Mouse (Mus musculus) thymus, postnatal 36 days (tissue): ENCODE measurements at regions not wholly inside any gene's neighbourhood (a gene's known extent, or its start where the extent isn't known, plus 50 kb on each side); places are given as distances from the start of the nearest gene placed in this dataset.

Experiments
- DNase-seq, 2 experiments: peaks; one replicate each; pipeline ENCODE4 v3.0.0; 2022; ENCODE audit warnings: mixed read lengths in 2 of 2

DNA sequence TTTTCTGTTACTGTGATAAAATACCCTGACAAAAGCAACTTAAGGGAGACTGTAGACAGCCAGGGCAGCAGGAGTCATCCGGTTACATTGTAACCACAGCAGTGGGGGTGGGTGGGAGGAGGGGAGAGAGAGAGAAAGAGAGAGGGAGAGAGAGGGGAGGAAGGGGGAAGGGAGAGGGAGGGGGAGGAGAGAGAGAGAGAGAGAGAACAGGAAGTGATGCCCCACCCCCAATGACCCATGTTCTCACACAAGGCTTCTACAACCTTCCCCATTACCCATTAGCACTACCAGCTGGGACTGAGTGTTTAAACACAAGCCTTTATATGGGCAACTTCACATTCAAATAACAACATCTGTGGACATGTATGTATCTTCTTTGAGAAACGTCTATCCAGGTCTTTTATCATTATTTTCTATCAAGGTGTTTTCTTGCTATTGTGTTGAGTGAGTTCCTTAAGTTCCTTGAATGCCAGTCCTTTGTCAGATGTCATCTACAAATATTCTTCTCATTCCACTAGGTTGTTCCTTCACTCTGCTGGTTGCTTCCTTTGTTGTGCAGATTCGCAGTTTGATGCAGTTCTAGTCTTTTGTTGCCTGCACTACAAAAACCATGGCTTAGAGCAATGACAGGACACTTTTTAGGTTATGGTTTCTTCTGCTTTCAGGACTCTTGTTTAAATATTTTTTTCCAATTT, 274.7 kb upstream of the Ddx18 start:
- peak in 1 of 2 experiments; percentile 22 for DNase-seq

DNA sequence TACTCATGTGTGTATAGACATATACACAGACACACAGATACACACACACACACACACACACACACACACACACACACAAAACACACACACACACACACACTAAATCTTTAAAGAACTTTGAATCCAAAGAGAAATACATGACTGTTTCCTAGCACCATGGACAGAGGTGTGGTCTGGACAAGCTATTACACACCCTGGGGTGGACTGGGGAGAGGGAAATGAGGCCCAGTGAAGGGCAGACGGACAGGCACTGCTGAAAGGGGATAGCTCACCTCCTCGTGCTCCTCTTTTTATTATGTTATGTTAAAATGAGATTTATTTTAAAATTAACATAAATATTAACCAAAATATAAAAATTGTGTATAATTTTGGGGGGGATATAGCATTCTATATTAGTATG, 265.8 kb upstream of the Ddx18 start:
- no peak for DNase-seq

DNA sequence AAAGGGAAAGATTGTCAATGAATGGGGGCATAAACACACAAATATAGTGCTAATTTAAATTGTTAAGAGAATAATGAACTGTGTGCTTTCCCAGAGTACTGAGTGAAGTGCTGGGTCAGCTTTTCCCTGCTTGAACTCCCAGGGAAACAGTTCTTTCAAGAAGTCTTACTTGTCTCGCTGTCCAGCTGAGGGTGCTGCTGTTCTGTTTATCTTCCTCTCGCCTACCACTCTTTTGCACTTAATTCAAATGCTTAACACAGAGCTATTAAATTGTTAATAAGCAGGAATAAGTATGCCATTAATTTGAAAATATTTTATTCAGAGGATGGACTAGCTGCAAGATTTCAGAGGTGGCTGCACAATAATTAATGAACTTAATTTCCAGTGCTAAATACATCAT, 262.5 kb upstream of the Ddx18 start:
- no peak for DNase-seq

DNA sequence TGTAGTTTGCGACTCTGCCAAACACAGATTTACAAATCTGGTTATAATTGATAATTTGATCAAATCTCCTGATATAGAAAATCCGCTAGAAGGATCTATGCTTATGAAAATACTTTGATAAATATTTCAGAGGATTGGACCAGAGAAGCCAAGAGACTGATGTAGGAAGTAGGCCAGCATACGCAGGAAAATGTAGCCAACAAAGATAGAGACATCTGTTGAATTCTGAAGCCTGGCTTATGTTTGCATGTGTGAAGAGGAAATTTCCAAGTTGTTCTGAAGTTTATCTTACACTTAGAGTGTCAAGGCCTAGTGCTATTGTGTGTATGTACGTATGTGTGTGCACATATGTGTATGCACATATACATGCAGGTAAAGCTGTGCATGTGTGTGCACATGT, 255.2 kb upstream of the Ddx18 start:
- no peak for DNase-seq

DNA sequence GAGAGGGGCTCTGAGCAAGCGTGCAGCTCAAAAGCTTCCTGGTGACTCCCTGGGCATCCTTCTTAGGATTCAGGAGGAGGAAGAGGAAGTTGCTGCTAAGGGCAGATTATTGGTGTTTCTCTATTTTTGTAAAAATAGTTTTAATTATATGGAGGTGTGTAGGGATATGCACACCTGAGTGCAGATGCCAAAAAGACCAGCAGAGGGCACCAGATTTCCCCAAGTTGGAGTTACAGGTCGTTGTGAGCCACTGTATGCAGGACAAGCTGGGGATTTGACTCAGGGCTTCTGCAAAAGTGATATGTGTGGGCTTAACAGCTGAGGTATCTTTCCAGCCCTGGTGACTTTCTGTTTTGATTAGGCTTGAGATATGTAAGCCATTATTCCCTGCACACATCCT, 235.5 kb upstream of the Ddx18 start:
- DNase-seq, result peak; percentile 4 to 13

DNA sequence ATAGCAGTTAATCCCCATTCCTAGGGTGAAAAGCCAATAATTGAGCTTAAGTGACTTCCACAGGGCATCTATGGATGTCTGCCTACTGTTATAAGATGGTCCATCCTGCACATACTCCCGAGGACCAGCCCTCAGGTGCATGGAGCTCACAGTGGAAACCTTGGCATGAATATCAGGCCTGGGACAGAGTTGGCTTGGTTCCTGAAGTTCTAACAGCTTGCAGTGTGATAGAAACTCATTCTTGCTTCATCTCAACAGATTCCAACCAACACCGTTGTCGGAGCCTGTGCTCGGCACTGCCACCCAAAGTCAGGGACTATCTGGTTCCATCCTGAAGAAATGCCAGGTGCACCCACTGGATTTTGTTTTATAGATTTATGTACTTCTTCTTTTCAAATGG, 234.7 kb upstream of the Ddx18 start:
- DNase-seq, result no peak

DNA sequence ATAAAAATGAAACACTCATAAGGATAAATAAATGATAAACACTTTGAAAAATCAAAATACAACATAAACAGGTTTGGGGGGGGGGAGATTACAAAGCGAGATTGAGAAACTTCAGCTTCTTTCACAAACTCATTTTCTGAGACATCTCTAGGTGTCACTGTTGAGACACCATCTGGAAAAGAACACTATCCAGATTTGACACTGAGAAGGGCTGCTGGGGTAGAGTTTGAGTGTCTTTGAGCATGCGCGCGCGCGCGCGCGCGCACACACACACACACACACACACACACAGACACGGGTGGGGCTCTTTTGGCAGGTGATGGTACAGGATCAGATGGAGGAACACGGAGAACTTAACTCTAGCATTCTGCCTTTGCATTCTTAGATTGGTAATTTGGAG, 230.7 kb upstream of the Ddx18 start:
- peak in 1 of 2 experiments; percentile 16 for DNase-seq

DNA sequence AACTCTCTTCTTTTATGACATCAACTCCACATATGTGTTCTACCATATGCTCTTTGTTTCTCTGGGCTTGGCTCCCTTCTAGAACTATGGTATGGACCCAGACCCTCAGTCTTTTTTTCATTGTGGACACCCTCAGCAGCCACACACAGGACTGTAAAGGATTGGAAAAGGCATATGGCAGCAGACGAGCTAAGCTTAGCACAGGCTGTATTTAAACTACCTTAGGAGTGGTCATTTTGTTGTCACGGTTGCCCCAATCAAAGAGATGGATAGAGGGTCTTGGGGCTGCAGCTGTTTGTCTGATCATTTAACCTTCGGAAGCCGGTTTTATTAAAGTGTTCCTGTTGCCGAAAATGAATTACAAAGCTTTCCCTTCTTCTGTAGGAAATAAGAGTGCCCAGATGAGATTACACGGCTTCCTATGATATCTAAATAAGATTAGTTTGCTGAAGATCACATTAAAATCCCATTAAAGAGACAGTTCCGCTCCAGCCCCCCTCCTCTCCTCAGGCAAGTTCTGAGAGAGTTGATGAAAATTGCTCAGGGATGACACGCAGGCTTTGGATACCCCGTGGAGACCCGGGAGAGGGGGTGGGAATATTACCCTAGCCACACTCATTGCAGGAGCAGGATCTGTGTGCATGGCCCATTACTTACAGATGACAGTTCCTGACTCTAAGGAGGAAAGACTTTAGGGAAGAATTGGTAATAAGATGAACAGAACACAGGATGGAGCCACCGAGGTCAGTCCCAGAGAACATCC, 227.4 kb upstream of the Ddx18 start:
- no peak for DNase-seq

DNA sequence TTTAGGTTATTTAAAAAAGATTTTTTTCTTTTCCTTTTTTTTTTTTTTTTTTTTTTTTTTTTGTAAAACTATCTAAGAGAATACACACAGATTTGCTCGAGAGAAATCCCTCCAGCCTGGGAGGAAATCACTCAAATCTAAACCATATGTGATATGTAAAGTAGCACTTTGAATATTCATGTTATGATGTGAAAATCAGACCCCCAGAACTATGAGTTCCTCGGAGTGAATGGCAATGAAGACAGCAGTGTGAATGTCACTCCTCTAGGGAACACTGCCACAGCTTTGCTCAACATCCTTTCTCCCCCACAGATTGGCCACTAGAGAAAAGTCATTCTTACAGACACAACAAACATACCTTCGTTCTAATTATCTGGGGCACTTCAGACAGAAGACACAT, 217.8 kb upstream of the Ddx18 start:
- no peak for DNase-seq

DNA sequence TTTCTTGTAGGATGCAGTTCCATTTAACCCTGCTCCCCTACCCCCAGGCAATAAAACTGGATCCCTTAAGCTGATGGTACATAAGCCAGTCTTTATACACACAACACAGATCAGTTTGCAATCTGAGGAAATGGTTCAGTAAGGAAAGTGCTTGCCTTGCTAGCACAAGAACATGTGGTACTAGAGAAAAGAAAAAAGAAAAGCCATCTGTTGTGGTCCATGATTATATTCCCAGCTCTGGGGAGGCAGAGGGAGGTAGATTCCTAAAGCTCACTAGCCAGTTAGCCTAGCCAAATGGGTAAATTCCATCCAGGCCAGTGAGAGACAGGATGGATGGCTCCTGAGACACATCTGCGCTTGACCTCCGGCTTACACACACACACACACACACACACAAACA, 206.2 kb upstream of the Ddx18 start:
- no peak for DNase-seq

DNA sequence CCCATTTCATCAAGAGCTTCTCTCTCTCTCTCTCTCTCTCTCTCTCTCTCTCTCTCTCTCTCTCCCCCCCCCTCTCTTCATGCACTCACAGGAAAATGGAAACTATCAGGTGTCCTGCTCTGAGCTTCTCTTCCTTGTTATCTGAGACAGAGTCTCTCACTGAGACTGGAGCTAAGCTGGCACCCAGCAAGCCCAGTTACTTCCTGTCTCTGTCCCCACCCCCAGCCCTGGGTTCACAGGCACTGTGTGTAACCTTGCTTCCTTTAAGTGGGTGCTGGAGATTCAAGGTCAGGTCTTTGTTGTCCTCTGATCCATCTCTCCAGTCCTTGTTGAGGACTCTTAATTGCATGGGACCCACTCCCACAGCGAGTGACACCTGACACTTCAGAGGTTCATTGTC, 203.7 kb upstream of the Ddx18 start:
- DNase-seq, result peak; percentile 13 to 48

DNA sequence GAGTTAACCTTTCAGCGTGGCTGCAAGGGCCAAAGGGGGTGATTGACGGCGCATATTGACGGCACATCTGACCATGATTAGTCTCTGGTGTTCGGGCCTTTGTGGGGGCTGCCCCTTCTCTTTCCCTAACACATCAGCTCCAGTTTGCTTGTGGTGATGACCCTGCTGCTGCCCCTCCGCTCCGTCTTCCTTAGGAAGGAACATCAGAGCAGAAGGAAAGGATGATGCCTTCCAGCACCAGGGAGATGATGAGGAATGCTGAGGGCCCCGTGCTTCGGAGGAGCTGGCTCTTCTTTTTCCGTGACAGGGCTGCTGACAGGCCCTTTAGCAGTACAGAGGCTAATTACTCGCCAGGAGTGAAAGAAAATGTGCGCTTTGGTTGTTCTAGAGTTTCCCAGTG, 203.1 kb upstream of the Ddx18 start:
- DNase-seq, result no peak

DNA sequence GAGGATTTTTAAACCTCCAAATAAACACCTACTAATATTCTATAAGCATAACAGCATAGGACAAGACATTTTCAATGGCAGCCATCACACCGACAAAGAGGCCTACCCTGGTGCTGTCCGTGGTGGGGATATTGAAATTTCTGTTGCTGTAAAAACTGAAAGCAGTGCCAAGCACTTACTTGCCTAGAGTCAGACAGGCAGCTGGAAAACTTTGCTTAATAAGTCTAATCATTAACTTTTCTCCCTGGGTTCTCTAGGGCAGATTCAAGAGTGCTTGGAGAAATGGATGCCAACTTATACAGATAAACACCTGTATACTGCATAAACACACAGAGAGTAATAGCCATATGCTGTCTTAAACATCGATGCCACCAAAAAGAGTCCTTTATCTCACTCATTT, 192.3 kb upstream of the Ddx18 start:
- no peak for DNase-seq

DNA sequence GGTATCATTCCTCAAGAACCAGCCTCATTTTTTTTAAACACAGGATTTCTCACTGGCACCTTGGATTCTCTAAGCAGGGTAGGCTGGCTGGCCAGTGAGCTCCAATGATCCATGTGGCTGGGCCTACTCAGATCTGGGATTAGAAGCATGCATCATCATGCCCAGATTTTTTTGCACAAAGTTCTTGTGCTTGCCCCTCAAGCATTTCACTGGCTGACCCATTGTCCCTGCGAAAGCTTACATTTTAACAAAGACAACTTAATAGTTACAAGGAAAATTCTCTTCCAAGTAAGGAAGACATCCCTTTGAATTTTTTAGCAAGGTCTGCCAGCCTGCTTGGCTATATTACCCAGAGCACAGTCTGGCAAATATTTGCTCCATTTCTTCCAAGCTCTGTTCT, 177.4 kb upstream of the Ddx18 start:
- DNase-seq, result no peak

DNA sequence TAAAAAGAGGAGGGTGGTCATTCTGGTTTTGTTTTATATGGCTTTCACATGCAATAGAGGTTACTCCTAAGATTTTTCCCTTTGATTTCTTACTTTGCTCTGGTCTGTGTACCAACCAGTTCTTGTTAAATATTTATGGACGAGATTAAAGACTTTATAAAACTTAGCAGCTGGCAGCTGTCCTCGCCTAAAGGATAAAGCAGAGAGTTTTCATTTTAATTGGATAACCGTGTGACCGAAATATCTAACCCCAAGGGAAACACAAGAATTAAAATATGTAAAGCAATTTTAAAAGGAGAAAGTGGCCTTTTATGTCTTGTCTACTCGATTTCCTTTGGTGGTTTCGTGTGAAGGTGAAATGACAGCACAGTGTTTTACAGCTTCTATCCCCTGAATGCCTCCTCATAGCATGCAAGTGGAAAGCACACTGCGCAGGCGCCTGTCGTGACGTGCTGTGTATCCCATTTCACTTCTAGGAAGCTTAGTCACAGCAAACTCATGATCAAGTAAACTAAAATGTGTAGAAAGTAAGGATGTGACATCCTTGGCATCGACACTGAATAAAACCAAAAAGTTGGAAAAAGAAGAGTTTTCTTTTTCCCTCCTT, 167.4 kb upstream of the Ddx18 start:
- no peak for DNase-seq

DNA sequence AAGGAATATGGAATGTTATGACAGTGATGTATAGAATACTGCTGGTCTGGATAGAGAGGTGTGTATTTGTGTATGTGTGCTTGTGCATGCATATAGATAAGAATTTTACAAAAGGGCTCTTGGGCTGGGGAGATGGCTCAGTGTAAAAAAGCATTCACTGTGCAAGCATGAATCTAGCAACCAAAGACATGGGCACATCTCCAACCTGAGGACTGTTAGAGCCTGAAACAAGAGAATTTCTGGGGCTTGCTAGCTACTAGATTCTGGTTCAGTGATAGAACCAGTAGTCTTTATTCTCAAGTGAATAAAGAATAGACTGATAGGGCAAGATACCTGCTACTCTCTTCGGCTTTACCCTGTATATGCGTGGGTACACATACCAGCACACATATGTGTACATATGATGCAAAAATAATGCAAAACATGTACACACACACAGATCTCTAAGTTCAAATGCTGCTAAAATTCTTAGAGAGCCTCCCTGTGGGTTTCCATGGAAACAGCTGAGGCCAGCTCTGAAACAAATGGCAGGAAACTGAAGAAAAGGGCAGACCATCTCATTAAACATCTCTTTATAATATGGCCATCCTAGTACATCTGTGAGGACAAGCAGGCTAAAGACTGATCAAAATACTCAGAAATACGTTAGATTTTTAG, 166.8 kb upstream of the Ddx18 start:
- no peak for DNase-seq

DNA sequence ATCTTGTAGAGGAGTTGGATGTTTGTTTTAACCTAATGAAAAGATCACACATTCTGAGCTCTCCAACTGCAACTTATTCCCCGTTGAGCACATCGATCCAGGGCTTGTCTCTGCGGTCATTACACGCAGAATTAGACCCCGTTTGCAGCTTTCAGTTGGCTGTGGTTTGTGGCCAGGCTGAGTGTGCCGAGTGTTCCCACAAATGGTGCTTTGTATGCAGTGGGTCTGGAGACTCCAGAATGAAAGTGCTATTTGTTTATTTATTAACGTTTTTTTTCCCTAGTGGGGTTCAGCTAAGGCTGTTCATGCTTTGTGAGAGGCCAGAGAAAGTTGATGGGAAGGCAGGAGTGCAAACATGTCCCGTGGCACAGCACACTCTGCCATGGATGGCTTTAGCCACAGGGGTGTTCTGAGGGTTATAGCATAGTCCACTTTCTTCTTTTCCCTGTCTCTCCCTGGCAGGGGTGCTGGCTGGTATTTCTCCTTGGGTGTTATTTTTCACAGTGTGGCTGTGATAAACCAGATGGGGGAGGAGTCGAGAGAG, 141.6 kb upstream of the Ddx18 start:
- DNase-seq, result no peak

DNA sequence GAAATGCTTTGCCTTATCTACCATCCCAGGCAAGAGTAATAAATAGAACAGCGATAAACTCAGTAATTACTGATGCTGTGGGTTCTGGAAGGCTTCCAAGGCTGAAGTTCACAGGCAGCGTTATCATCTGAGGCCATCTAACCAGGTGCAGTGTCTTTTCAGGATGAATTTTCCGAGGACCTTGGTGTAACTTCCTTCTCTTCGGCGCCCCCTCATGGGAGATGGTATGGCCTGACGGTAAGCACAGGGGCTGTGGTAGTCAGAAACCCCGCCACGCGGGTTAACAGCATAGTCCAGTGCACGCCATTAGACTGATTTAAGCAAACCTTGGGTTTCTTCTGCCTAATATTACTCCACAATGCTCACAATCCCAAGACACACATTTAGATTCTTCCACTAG, 140.5 kb upstream of the Ddx18 start:
- peak; percentile 27 to 64 for DNase-seq

DNA sequence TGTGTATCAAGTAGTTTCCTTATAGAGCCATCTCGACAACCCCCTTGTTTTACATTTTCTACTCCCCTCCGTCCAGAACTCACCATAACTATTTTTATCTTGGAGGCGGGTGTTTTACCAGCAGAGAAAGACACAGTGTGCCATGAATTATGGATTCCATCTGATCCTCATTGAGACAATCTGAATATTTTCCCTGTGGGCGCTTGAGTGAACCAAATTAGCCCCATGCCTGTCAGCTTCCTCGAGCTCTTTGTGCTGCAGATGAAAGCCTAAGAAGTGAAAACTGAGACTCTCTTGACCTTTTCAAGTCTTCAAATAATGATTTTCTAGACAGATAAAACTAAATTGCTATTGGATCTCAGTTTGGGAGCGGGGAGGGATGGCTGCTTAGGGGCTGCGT, 134.0 kb upstream of the Ddx18 start:
- no peak for DNase-seq

DNA sequence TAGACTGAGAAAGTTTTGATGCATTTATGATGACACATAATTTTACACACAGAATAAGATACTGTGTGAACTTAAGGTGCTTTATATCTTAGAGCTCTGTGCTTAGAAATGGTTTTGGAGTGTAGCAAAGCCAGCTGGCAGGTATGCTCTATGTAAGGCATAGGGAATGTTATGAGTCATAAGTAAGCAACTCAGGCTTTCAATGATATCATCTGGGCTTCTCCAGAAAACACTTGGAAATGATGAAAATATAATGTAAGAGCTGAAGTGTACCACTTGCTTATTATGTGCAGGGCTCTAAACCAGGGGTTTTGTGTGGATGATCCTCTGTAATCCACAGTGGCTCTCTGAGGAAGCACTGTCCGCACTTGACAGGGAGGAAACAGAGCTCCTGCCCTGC, 86.1 kb upstream of the Ddx18 start:
- no peak for DNase-seq

DNA sequence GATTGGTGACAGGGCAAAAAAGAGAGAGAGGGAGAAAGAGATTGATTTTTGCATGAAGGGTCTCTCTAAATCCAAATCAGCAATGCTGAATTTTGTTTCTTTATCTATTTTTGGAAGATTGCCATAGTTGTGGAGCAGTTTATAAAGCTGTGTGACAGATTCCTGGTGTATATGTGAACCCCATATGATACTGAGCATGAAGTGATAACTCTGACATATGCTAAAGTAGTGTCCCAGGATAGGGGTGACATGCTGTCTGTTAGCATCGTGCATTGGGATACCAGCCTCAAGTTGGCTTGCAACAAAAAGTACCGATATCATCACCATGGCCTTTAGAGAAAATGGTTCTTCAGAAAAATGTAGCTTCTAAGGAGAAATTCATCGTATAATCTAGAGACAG, 82.3 kb upstream of the Ddx18 start:
- DNase-seq, result no peak

DNA sequence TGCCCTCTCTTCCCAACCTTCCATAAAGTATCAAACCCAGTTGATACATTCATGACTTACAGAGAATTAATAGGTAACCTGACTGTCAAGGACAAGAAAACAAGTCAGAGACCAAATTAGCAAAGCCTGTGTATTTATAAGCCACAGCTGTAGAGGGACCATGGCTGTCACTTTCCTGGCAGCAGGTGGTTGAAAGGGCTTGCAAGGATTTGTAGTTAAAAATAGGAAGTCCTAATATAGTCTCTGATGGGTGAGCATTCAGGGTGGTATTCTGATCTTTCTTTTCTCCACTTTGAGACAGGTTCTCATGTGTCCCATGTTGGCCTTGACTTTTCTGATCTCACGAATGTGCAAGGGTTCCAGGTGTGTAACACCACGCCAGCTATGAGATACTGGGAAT, 63.7 kb upstream of the Ddx18 start:
- DNase-seq, result no peak

DNA sequence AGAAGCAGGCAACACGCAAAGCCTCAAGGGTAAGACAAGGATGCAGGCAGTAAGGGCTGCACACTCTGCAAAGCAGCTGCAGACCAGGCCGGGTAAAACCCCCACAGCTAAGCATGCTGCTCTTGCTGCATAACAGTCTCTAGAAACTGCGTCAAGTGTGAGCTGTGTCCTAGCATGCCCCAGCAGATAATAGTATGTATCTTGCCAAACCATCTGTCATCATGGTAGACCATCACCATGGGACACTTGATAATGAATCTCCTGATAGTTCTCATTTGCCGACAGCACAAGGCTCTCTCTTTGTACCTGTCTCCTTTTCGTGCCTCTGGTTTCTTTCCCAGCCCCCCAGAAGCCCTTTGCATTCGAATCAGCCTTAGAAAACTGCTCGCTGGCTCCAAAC, 52.5 kb upstream of the Ddx18 start:
- DNase-seq, result no peak

DNA sequence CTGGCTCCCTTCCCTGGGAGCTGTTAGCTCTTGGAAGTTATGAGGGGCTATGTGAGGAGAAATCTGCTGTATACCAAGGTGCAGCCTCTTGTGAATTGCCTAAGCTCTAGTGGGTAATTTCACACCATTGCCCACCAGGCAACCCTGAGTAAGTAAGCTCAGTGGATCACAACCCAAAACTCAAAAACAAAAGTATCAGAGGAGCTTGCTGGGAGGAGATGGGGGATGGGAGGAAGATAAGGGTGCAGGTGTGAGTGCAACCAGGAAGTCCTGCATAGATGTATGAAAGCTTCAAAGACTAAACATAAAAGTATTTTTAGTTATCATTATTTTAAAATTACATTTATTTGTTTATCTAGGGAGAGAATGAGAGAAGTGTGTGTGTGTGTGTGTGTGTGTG, 50.8 kb upstream of the Ddx18 start:
- peak in 1 of 2 experiments; percentile 49 for DNase-seq
